Mouse (Mus musculus) midbrain, embryonic 15.5 days (tissue): ENCODE data around the gene Gapdhs. TPM values are rescaled to one million over a fixed set of nuclear protein-coding genes. Genes with fewer than 3 reads are reported as not detected.
"Not testable (repeated sequence)": the region's sequence is repeated elsewhere in the genome, so short reads cannot be mapped to it uniquely, and the experiment has no call there.

Experiments
- ATAC-seq: fragments of 200-750 bp; cut with Nextera tagmentation; replicated peaks from 2 replicates; pipeline ENCODE4 v1.8.0; 2017; ENCODE audit warnings: moderate TSS enrichment
- H3K27ac ChIP-seq: fragments of 300-500 bp; sonication (generic); 2 replicates; pipeline ENCODE4 v1.5.1; 2015; ENCODE audit warnings: mild to moderate bottlenecking, inconsistent platforms
- H3K27me3 ChIP-seq: fragments of 300-500 bp; sonication (generic); replicated peaks from 2 replicates; pipeline ENCODE4 v1.6.1; 2015; ENCODE audit warnings: inconsistent platforms
- H3K36me3 ChIP-seq: fragments of 300-500 bp; sonication (generic); replicated peaks from 2 replicates; pipeline ENCODE4 v1.6.1; 2015; ENCODE audit warnings: inconsistent platforms
- H3K4me1 ChIP-seq: fragments of 300-500 bp; sonication (generic); 2 replicates; pipeline ENCODE4 v1.6.1; 2015; ENCODE audit warnings: inconsistent platforms
- H3K4me2 ChIP-seq: fragments of 300-500 bp; sonication (generic); 2 replicates; pipeline ENCODE4 v1.6.1; 2015; ENCODE audit warnings: inconsistent platforms, mild to moderate bottlenecking, moderate library complexity
- H3K4me3 ChIP-seq: fragments of 300-500 bp; sonication (generic); 2 replicates; pipeline ENCODE4 v1.5.1; 2015; ENCODE audit warnings: mild to moderate bottlenecking, inconsistent platforms
- H3K9ac ChIP-seq: fragments of 300-500 bp; sonication (generic); 2 replicates; pipeline ENCODE4 v1.6.1; 2015; ENCODE audit warnings: mild to moderate bottlenecking, inconsistent platforms
- H3K9me3 ChIP-seq: fragments of 300-500 bp; sonication (generic); 2 replicates; pipeline ENCODE4 v1.6.1; 2016; ENCODE audit warnings: inconsistent platforms
- WGBS: fragments of 180-500 bp; shearing (Covaris S2); methylation state at CpG from one replicate; pipeline ENCODE4 v1.1.7; 2015; ENCODE audit warnings: mixed read lengths; 5-methylcytosine and 5-hydroxymethylcytosine counted together
- polyA plus RNA-seq: library from polyadenylated mRNA; unstranded; fragments of >200 nt; fragmentation: Nextera tagmentation; extraction: Ambion mirVana; gene quantifications from 2 replicates; pipeline ENCODE4 v1.2.1, GENCODE M21; 2015

The Gapdhs gene
- polyA plus RNA-seq, 1 experiment from 2014 or later: 1.6 TPM

GRCm38 (mm10) chr7:30766408-30766807, 22.9 kb upstream of the Gapdhs start:
- WGBS: 87% methylated on average over 4 of the region's 4 CpGs
- H3K9me3 ChIP-seq: no peaks in the 10 kb centered on the region

GRCm38 (mm10) chr7:30765173-30765572, 21.7 kb upstream of the Gapdhs start:
- H3K9me3 ChIP-seq: no peaks in the 10 kb centered on the region
- H3K4me3 ChIP-seq: no peak overlapping the region
- WGBS: 44% methylated on average over 11 of the region's 11 CpGs
- no peak overlapping the region for H3K27ac ChIP-seq
- ATAC-seq: no peak; the same call in 1 of the 2 replicates
- H3K4me1 ChIP-seq: no peaks in the 10 kb centered on the region
- H3K9ac ChIP-seq: no peak overlapping the region
- H3K4me2 ChIP-seq: 0 out of 2 replicates have a peak overlapping the region, but pooled peaks have one; percentile 9
- no peaks in the 10 kb centered on the region for H3K27me3 ChIP-seq
- H3K36me3 ChIP-seq: no peaks in the 10 kb centered on the region

More at GRCm38 (mm10) chr7:30766408-30766807, 22.9 kb upstream of the Gapdhs start:
- Histone ChIP-seq H3K4me1 (no peaks in the 10 kb centered on the region), H3K36me3 (no peaks in the 10 kb centered on the region), H3K4me3 (no peak overlapping the region), H3K9ac (no peak overlapping the region), H3K27ac (no peak overlapping the region), H3K4me2 (no peak overlapping the region), H3K27me3 (no peaks in the 10 kb centered on the region)
- no peak for ATAC-seq

DNA sequence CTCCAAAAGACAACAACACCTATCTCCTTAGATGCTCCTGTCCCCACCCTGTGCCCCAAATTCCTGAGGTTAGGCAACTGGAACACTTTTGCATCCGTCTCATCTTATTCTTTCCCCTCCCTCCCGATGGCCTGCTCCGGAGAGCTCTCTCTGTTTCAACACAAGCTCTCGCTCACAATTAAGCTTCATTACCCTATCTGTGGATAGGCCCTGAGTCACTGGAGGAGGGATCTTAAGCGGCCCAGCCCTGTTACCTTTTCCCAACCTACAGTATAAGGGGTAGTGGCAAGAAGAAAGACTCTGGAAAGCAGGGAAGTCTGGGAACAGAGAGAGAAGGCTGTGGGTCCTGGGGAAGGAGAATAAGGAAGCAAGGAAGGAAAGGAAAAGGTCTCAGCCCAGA, 20.0 kb upstream of the Gapdhs start, which contains the start of gene Dmkn:
TSS of gene Dmkn (plus strand) at position 301 of the 400 bp plus-strand sequence.
- H3K9me3 ChIP-seq: no peaks in the 10 kb centered on the region
- WGBS: 40% methylated on average over 5 of the region's 5 CpGs
- no peaks in the 10 kb centered on the region for H3K36me3 ChIP-seq
- H3K4me3 ChIP-seq: no peak within 1 kb of the TSS
- no peaks in the 10 kb centered on the region for H3K4me1 ChIP-seq
- no peaks in the 10 kb centered on the region for H3K27me3 ChIP-seq
- no peak within 1 kb of the TSS for H3K4me2 ChIP-seq
- no peak within 1 kb of the TSS for H3K9ac ChIP-seq
- H3K27ac ChIP-seq: no peak within 1 kb of the TSS
- ATAC-seq: no peak

DNA sequence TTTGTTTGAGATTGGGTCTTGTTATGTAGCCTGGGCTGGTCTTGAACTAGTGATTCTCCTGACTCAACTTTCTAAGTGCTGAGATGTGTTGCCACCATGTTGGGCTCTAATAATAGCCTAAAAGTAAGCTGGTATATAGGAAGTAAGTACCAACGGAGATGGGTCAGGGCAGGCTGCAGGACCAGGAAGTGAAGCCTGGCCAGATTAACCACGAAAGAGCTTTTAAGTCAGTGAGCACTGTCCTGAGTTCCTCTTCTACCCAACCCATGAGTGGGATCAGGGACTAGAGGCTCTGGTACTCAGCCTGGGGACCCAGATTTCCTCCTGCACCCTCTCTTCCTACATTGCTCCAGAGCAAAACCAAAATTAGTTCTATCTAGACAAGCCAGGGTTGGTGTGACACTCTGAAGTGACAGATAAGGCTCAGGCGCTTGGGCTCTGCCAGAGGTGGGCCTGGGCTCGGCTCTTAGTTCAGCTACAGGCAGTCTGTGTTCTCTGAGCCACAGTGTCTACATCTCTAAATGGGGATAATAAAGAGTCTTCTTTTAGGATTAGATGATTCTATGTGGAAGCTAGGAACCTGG, 18.4 kb upstream of the Gapdhs start:
- no peak for ATAC-seq
- no peaks in the 10 kb centered on the region for H3K9me3 ChIP-seq
- H3K27ac ChIP-seq: no peak overlapping the region
- no peaks in the 10 kb centered on the region for H3K27me3 ChIP-seq
- no peak overlapping the region for H3K9ac ChIP-seq
- 83% methylated on average over 4 of the region's 4 CpGs for WGBS
- no peaks in the 10 kb centered on the region for H3K36me3 ChIP-seq
- no peak overlapping the region for H3K4me2 ChIP-seq
- H3K4me1 ChIP-seq: no peaks in the 10 kb centered on the region
- no peak overlapping the region for H3K4me3 ChIP-seq

- Histone ChIP-seq H3K9me3 (no peaks in the 10 kb centered on the region), H3K4me3 (no peak overlapping the region), H3K9ac (no peak overlapping the region), H3K27me3 (no peaks in the 10 kb centered on the region), H3K36me3 (peaks cover 13% of the 10 kb centered on the region), H3K27ac (no peak overlapping the region), H3K4me2 (no peak overlapping the region), H3K4me1 (no peaks in the 10 kb centered on the region)
- ATAC-seq: no peak
- WGBS: 45% methylated on average over 4 of the region's 4 CpGs
Observed at GRCm38 (mm10) chr7:30758853-30759252, 15.4 kb upstream of the Gapdhs start.

- no peaks in the 10 kb centered on the region for H3K4me1 ChIP-seq
- no peak overlapping the region for H3K27ac ChIP-seq
- no peak overlapping the region for H3K4me3 ChIP-seq
- H3K9ac ChIP-seq: no peak overlapping the region
- H3K9me3 ChIP-seq: no peaks in the 10 kb centered on the region
- ATAC-seq: no peak
- H3K36me3 ChIP-seq: peaks cover 13% of the 10 kb centered on the region
- no peaks in the 10 kb centered on the region for H3K27me3 ChIP-seq
- 78% methylated on average over 3 of the region's 3 CpGs for WGBS
- H3K4me2 ChIP-seq: no peak overlapping the region
Observed at GRCm38 (mm10) chr7:30757001-30757400, 13.5 kb upstream of the Gapdhs start.

DNA sequence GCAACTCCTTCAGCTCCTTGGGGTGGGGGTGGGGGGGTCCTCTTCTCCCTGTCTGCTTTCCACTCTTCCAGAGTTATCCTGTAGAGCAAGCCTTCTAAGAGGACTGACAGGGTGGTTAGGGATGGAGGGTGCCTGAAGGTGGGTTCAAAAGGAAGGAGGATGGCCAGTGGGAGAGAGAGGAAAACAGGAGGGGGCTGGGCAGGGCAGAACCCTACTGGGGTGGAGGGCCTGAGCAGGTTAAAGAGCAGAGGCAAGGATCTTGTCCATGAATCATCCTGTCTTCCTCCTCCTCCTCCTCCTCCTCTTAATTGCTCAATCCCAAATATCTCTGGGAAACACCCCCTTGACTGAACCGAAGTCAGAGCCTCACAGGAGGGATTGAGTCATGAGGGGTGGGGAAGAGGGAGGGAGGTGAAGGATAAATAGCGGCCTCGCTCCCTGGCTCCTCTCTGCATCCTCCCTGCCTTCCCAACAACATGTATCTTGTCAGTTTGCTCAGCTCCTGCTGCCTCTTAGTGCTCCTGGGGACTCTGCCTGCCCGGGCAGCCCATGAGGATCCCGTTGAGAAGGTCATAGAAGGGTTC, 7.7 kb upstream of the Gapdhs start, which contains the start of gene Sbsn:
TSS of gene Sbsn (plus strand) at position 386 of the 584 bp plus-strand sequence.
- ATAC-seq: no peak

GRCm38 (mm10) chr7:30749824-30750606, 6.5 kb upstream of the Gapdhs start:
- H3K9ac ChIP-seq: no peak overlapping the region
- peaks cover 10% of the 10 kb centered on the region for H3K36me3 ChIP-seq
- no peaks in the 10 kb centered on the region for H3K9me3 ChIP-seq
- H3K27ac ChIP-seq: no peak overlapping the region
- no peaks in the 10 kb centered on the region for H3K4me1 ChIP-seq
- no peak overlapping the region for H3K4me3 ChIP-seq
- no peak overlapping the region for H3K4me2 ChIP-seq
- H3K27me3 ChIP-seq: no peaks in the 10 kb centered on the region
- WGBS: 91% methylated on average over 13 of the region's 13 CpGs
- ATAC-seq: peak; percentile 24; the same call in 1 of the 2 replicates

More for the DNA sequence above, 7.7 kb upstream of the Gapdhs start, which contains the start of gene Sbsn:
- Histone ChIP-seq H3K9ac (no peak within 1 kb of the TSS), H3K9me3 (no peaks in the 10 kb centered on the region), H3K36me3 (peaks cover 13% of the 10 kb centered on the region), H3K4me3 (no peak within 1 kb of the TSS), H3K4me2 (no peak within 1 kb of the TSS), H3K27ac (no peak within 1 kb of the TSS), H3K27me3 (no peaks in the 10 kb centered on the region), H3K4me1 (no peaks in the 10 kb centered on the region)
- 67% methylated on average over 5 of the region's 5 CpGs for WGBS

GRCm38 (mm10) chr7:30747525-30748204, 4.2 kb upstream of the Gapdhs start:
- no peaks in the 10 kb centered on the region for H3K4me1 ChIP-seq
- H3K4me2 ChIP-seq: no peak overlapping the region
- no peak for ATAC-seq
- no peaks in the 10 kb centered on the region for H3K27me3 ChIP-seq
- H3K9ac ChIP-seq: no peak overlapping the region
- H3K36me3 ChIP-seq: no peaks in the 10 kb centered on the region
- no peak overlapping the region for H3K27ac ChIP-seq
- H3K4me3 ChIP-seq: no peak overlapping the region
- WGBS: 89% methylated on average over 7 of the region's 7 CpGs
- H3K9me3 ChIP-seq: no peaks in the 10 kb centered on the region

GRCm38 (mm10) chr7:30744022-30744598, 629 bp upstream of the Gapdhs start:
- no peak overlapping the region for H3K27ac ChIP-seq
- H3K4me3 ChIP-seq: no peak overlapping the region
- no peak for ATAC-seq
- H3K27me3 ChIP-seq: no peaks in the 10 kb centered on the region
- H3K4me2 ChIP-seq: no peak overlapping the region
- H3K36me3 ChIP-seq: 0 out of 2 replicates have a peak, but pooled peaks cover 2% of the 10 kb centered on the region
- 65% methylated on average over 4 of the region's 4 CpGs for WGBS
- no peaks in the 10 kb centered on the region for H3K4me1 ChIP-seq
- H3K9ac ChIP-seq: no peak overlapping the region
- no peaks in the 10 kb centered on the region for H3K9me3 ChIP-seq

DNA sequence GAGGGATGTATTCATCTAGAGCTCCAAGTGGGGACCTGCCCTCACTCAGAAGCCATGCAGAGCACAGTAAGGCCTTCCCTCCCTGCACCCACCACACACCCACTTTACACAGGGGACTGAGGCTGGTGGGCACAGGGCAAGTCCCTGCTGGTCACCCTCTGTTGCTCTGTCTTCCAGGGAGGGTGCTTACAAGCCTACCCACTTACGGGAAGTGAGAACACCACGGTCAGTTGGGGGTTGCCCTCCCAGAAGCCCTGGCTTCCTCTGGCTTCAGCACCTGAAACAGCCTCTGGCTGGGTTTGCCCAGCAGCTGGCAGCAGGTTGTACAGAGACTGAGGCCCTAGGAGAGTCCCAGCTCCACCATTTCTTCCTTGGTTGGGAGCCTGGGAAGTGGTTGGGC, 911 bp downstream of the Gapdhs start:
- H3K9me3 ChIP-seq, H3K36me3 ChIP-seq, H3K4me1 ChIP-seq, ATAC-seq, H3K27me3 ChIP-seq, H3K27ac ChIP-seq, H3K9ac ChIP-seq, H3K4me2 ChIP-seq, H3K4me3 ChIP-seq: not testable (repeated sequence)
- WGBS: 85% methylated on average over 2 of the region's 2 CpGs

GRCm38 (mm10) chr7:30736211-30736610, 7.3 kb downstream of the Gapdhs start:
- H3K4me3 ChIP-seq: no peak overlapping the region
- no peak overlapping the region for H3K4me2 ChIP-seq
- H3K36me3 ChIP-seq: peaks cover 21% of the 10 kb centered on the region; the same call in 1 of the 2 replicates
- WGBS: 95% methylated on average over 3 of the region's 3 CpGs
- H3K9me3 ChIP-seq: no peaks in the 10 kb centered on the region
- H3K27me3 ChIP-seq: no peaks in the 10 kb centered on the region
- no peak overlapping the region for H3K9ac ChIP-seq
- H3K4me1 ChIP-seq: peaks cover 6% of the 10 kb centered on the region
- H3K27ac ChIP-seq: no peak overlapping the region
- ATAC-seq: no peak
